Mouse (Mus musculus): Measurements from ENCODE around the gene Gm49358.

The Gm49358 gene

GRCm38 (mm10) chr10:86872121-86872520 is 108.3 kb downstream of the Gm49358 start:
- no peak for DNase-seq (ENCODE audit: low spot score in 2 of 2)

- DNase-seq (ENCODE audit: low spot score in 2 of 2) = no peak
Observed at GRCm38 (mm10) chr10:86872591-86872990, 108.8 kb downstream of the Gm49358 start.

- no peak for DNase-seq (ENCODE audit: low spot score in 2 of 2)
Observed at GRCm38 (mm10) chr10:86878721-86879120, 114.9 kb downstream of the Gm49358 start.

GRCm38 (mm10) chr10:86880071-86880806 is 116.5 kb downstream of the Gm49358 start:
- no peak for DNase-seq (ENCODE audit: low spot score in 2 of 2)

GRCm38 (mm10) chr10:86881448-86881847 is 117.7 kb downstream of the Gm49358 start:
- no peak for DNase-seq (ENCODE audit: low spot score in 2 of 2)
